20 mouse cellular contexts compared by ENCODE assay signal in the genomic region with DNA sequence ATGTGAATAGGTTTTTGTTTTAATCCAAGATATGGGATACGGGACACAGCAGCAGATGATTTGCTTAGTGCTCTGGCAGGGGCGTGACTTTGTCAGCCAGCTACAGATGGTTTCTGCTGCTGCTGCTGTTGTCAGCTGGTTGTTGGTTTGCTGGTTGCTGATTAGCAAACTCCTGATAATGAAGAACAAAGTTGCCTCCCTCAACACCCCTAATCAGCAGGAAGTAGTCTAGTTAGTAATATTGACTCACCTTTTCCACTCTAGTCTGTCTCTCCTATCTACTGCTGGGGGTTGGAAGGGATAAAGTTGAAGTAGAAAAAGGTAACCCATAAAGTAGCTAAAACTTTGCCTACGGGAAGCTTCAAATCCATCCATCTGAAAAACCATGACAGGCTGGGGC. TPM values are rescaled to one million over a fixed set of nuclear protein-coding genes. Genes with fewer than 3 reads are reported as not detected.
DNase-seq lines count a peak whose midpoint lies in the region; ATAC-seq lines count a peak whose summit lies in the region.
"Had no signal": no experiment of that assay in that cellular context is flagged by ENCODE, and none has a peak within 500 bp of the region (broad histone marks: within the 10 kb centered on the region; RNA-seq: fewer than 3 reads in every experiment).

No protein-coding gene starts in this region.

- H3K9ac ChIP-seq in heart, embryonic 13.5 days: no peak overlapping the region
- no peak overlapping the region for H3K9ac ChIP-seq in liver, embryonic 15.5 days

- H3K27me3 ChIP-seq in heart, embryonic 13.5 days (replicated peaks): no peaks in the 10 kb centered on the region; the same call in 1 of the 2 replicates
- H3K27me3 ChIP-seq in liver, embryonic 15.5 days: no peaks in the 10 kb centered on the region
- H3K27me3 ChIP-seq: Patski had no signal

- 29% methylated on average over 3 of the region's 3 CpGs for WGBS in heart, embryonic 13.5 days
- 12% methylated on average over 3 of the region's 3 CpGs for WGBS in liver, embryonic 15.5 days (ENCODE audit: insufficient replicate concordance)

- no peak overlapping the region for H3K4me3 ChIP-seq in heart, embryonic 13.5 days
- no peak overlapping the region; the same call in 1 of the 2 replicates for H3K4me3 ChIP-seq in liver, embryonic 15.5 days (replicated peaks)
- H3K4me3 ChIP-seq: midbrain, embryonic 10.5 days; myocyte had no signal

- no peaks in the 10 kb centered on the region for H3K36me3 ChIP-seq in heart, embryonic 13.5 days
- H3K36me3 ChIP-seq in liver, embryonic 15.5 days (replicated peaks): no peaks in the 10 kb centered on the region
- H3K36me3 ChIP-seq: midbrain, embryonic 10.5 days had no signal

- no peak for DNase-seq in heart, postnatal 10 days
- DNase-seq in induced T-regulatory cell, adult 2 months (ENCODE audit: low read depth): peak; percentile 40
- peak; percentile 79 for DNase-seq in yolk sac, embryonic 10.5 days (ENCODE audit: low spot score)
- DNase-seq in cerebellum, adult 18-20 months: no peak
- no peak for DNase-seq in ovary, adult 18-20 months (ENCODE audit: low spot score)
- DNase-seq: cerebellum, adult 2 months; embryo, embryonic 11 days; heart, adult 18-20 months; heart, postnatal 36 days; kidney, postnatal 10 days; right cerebral cortex, postnatal 4 days had no signal

- H3K4me2 ChIP-seq in heart, embryonic 13.5 days: no peak overlapping the region
- H3K4me2 ChIP-seq in liver, embryonic 15.5 days: peak overlapping the region; percentile 46

- no peaks in the 10 kb centered on the region for H3K9me3 ChIP-seq in heart, embryonic 13.5 days
- H3K9me3 ChIP-seq in liver, embryonic 15.5 days (replicated peaks): no peaks in the 10 kb centered on the region
- H3K9me3 ChIP-seq: midbrain, embryonic 10.5 days had no signal

- peaks cover 18% of the 10 kb centered on the region for H3K4me1 ChIP-seq in heart, embryonic 13.5 days
- H3K4me1 ChIP-seq in liver, embryonic 15.5 days (replicated peaks): peaks cover 69% of the 10 kb centered on the region

- peak overlapping the region; percentile 36 for H3K27ac ChIP-seq in heart, embryonic 13.5 days (replicated peaks)
- peak overlapping the region; percentile 91 for H3K27ac ChIP-seq in liver, embryonic 15.5 days (replicated peaks)
- H3K27ac ChIP-seq: midbrain, embryonic 10.5 days had no signal

- intact Hi-C loops in heart, postnatal 10 days (cut with DNase I): no loop called here

- no peak for ATAC-seq in heart, embryonic 13.5 days (ENCODE audit: extremely low read depth, insufficient number of reproducible peaks, low FRiP score, low TSS enrichment)
- ATAC-seq in liver, embryonic 15.5 days (ENCODE audit: insufficient read depth): peak; percentile 4; the same call in 1 of the 2 replicates
- no peak for ATAC-seq in granulocyte monocyte progenitor cell, adult 5-6 weeks (replicated peaks; ENCODE audit: poor library complexity, severe bottlenecking)
- ATAC-seq: inflammation-experienced regulatory T-cells, adult 6 months; Patski had no signal

RNA-seq across cellular contexts. Expression of a gene that starts 4.9 kb away (rescaled TPM):
- polyA plus RNA-seq in heart, embryonic 13.5 days (2015; fragmentation: Nextera tagmentation; extraction: Ambion mirVana): 23.9 and 25.4 TPM in 2 replicates
- 10 to 100 TPM in 1 of 2 experiments, 1 to 10 TPM in 1; 9.1 to 10.7 TPM for total RNA-seq in heart, postnatal 10 days (2021)
- polyA plus RNA-seq in liver, embryonic 15.5 days (2015; fragmentation: Nextera tagmentation; extraction: Ambion mirVana): 47.9 and 55.1 TPM in 2 replicates
- total RNA-seq in granulocyte monocyte progenitor cell, adult 5-6 weeks (2014; fragmentation: Nextera tagmentation): 14.5 and 21.9 TPM in 2 replicates
- total RNA-seq in granulocyte monocyte progenitor cell, adult 5-6 weeks (2017): 14.0 and 20.8 TPM in 2 replicates

RNA-seq across cellular contexts. Expression of a gene that starts 7.3 kb away (rescaled TPM):
- 154 and 160 TPM in 2 replicates for polyA plus RNA-seq in heart, embryonic 13.5 days (2015; fragmentation: Nextera tagmentation; extraction: Ambion mirVana)
- total RNA-seq in heart, postnatal 10 days (2021): 10 to 100 TPM; 94.5 to 95.7 TPM
- 116 and 117 TPM in 2 replicates for polyA plus RNA-seq in liver, embryonic 15.5 days (2015; fragmentation: Nextera tagmentation; extraction: Ambion mirVana)
- total RNA-seq in granulocyte monocyte progenitor cell, adult 5-6 weeks (2014; fragmentation: Nextera tagmentation): 228 and 235 TPM in 2 replicates
- total RNA-seq in granulocyte monocyte progenitor cell, adult 5-6 weeks (2017): 310 and 312 TPM in 2 replicates

RNA-seq across cellular contexts. Expression of a gene that starts 25.9 kb away (rescaled TPM):
- polyA plus RNA-seq in heart, embryonic 13.5 days (2015; fragmentation: Nextera tagmentation; extraction: Ambion mirVana): not detected in 2 replicates
- not detected for total RNA-seq in heart, postnatal 10 days (2021)
- 0.17 TPM in 1 of 2 replicates, not detected in the other for polyA plus RNA-seq in liver, embryonic 15.5 days (2015; fragmentation: Nextera tagmentation; extraction: Ambion mirVana)
- 0.73 TPM in 1 of 2 replicates, not detected in the other for total RNA-seq in granulocyte monocyte progenitor cell, adult 5-6 weeks (2014; fragmentation: Nextera tagmentation)
- total RNA-seq in granulocyte monocyte progenitor cell, adult 5-6 weeks (2017): 0.65 and 2.1 TPM in 2 replicates
- total RNA-seq: heart, adult 18-20 months; heart, postnatal 36 days had no signal
- polyA plus RNA-seq: inflammation-experienced regulatory T-cells, adult 6 months; limb, embryonic 11.5 days; lung, embryonic 16.5 days; midbrain, embryonic 10.5 days had no signal

RNA-seq across cellular contexts. Expression of a gene that starts 39.4 kb away (rescaled TPM):
- 237 and 238 TPM in 2 replicates for polyA plus RNA-seq in heart, embryonic 13.5 days (2015; fragmentation: Nextera tagmentation; extraction: Ambion mirVana)
- total RNA-seq in heart, postnatal 10 days (2021): 100 to 1,000 TPM; 208 to 227 TPM
- 118 and 121 TPM in 2 replicates for polyA plus RNA-seq in liver, embryonic 15.5 days (2015; fragmentation: Nextera tagmentation; extraction: Ambion mirVana)
- 10.6 and 17.0 TPM in 2 replicates for total RNA-seq in granulocyte monocyte progenitor cell, adult 5-6 weeks (2014; fragmentation: Nextera tagmentation)
- total RNA-seq in granulocyte monocyte progenitor cell, adult 5-6 weeks (2017): 19.6 and 24.4 TPM in 2 replicates

RNA-seq across cellular contexts. Expression of a gene that starts 41.1 kb away (rescaled TPM):
- 15.4 and 15.6 TPM in 2 replicates for polyA plus RNA-seq in heart, embryonic 13.5 days (2015; fragmentation: Nextera tagmentation; extraction: Ambion mirVana)
- 10 to 100 TPM; 80.2 to 82.8 TPM for total RNA-seq in heart, postnatal 10 days (2021)
- polyA plus RNA-seq in liver, embryonic 15.5 days (2015; fragmentation: Nextera tagmentation; extraction: Ambion mirVana): 0.86 and 1.3 TPM in 2 replicates
- 7.6 and 13.5 TPM in 2 replicates for total RNA-seq in granulocyte monocyte progenitor cell, adult 5-6 weeks (2014; fragmentation: Nextera tagmentation)
- total RNA-seq in granulocyte monocyte progenitor cell, adult 5-6 weeks (2017): 4.1 and 7.1 TPM in 2 replicates

Comparison
In these comparisons a context has a peak if more than half of its experiments do, and no peak if none do; other contexts are left out.
1. DNase-seq: peak in induced T-regulatory cell, adult 2 months (single experiment) and yolk sac, embryonic 10.5 days (single experiment); none in heart, postnatal 10 days (0 of 2), cerebellum, adult 18-20 months (0 of 2) and ovary, adult 18-20 months (single experiment).